Mouse (Mus musculus) intestine, embryonic 14.5 days (tissue): ENCODE measurements around the gene Lrrc9. TPM values are rescaled to one million over a fixed set of nuclear protein-coding genes. Genes with fewer than 3 reads are reported as not detected.
A peak's percentile ranks its signal among the peaks of the same experiment; 100 is the strongest.

ENCODE experiments used
- ATAC-seq: fragments of 200-750 bp; cut with Nextera tagmentation; replicated peaks from 2 replicates; pipeline ENCODE4 v1.8.0; 2017; ENCODE audit warnings: low read depth, moderate number of reproducible peaks, moderate TSS enrichment, moderate library complexity; ENCODE audit not compliant: low FRiP score, low TSS enrichment
- DNase-seq: peaks from one replicate; pipeline ENCODE4 v3.0.0-alpha.2; 2018; ENCODE audit warnings: low spot score
- H3K27ac ChIP-seq: fragments of 300-500 bp; sonication (generic); 2 replicates; pipeline ENCODE4 v1.5.1; 2014; ENCODE audit warnings: low read depth, mild to moderate bottlenecking, control low read depth
- H3K27me3 ChIP-seq: fragments of 300-500 bp; sonication (generic); replicated peaks from 2 replicates; pipeline ENCODE4 v1.6.1; 2014; ENCODE audit warnings: low read length, control low read depth; ENCODE audit not compliant: control insufficient read depth, insufficient read depth
- H3K36me3 ChIP-seq: fragments of 300-500 bp; sonication (generic); 2 replicates; pipeline ENCODE4 v1.6.1; 2014; ENCODE audit warnings: low read length, control low read depth; ENCODE audit not compliant: control insufficient read depth, insufficient read depth
- H3K4me1 ChIP-seq: fragments of 300-500 bp; sonication (generic); replicated peaks from 2 replicates; pipeline ENCODE4 v1.6.1; 2014; ENCODE audit warnings: low read length, control low read depth, mixed read lengths; ENCODE audit not compliant: control insufficient read depth, insufficient read depth
- H3K4me2 ChIP-seq: fragments of 300-500 bp; sonication (generic); 2 replicates; pipeline ENCODE4 v1.6.1; 2014; ENCODE audit warnings: low read length
- H3K4me3 ChIP-seq: fragments of 300-500 bp; sonication (generic); 2 replicates; pipeline ENCODE4 v1.5.1; 2014; ENCODE audit warnings: low read depth, low read length, control low read depth, mixed read lengths
- H3K9ac ChIP-seq: fragments of 300-500 bp; sonication (generic); 2 replicates; pipeline ENCODE4 v1.6.1; 2014; ENCODE audit warnings: mild to moderate bottlenecking, low read length
- H3K9me3 ChIP-seq: fragments of 300-500 bp; sonication (generic); 2 replicates; pipeline ENCODE4 v1.6.1; 2016; ENCODE audit warnings: low read length, control low read depth; ENCODE audit not compliant: control insufficient read depth
- WGBS: fragments of 180-500 bp; shearing (Covaris S2); extraction: QIAGEN DNeasy Blood & Tissue Kit; methylation state at CpG from one replicate; pipeline ENCODE4 v1.1.7; 2014; 5-methylcytosine and 5-hydroxymethylcytosine counted together
- polyA plus RNA-seq: library from polyadenylated mRNA; unstranded; fragments of >200 nt; fragmentation: Nextera tagmentation; extraction: Ambion mirVana; gene quantifications from 2 replicates; pipeline ENCODE4 v1.2.1, GENCODE M21; 2014

The Lrrc9 gene
- 0.22 and 0.83 TPM in 2 replicates for polyA plus RNA-seq

- Histone ChIP-seq H3K4me1 (0 out of 2 replicates have a peak, but pooled peaks cover 4% of the 10 kb centered on the region), H3K36me3 (no peaks in the 10 kb centered on the region), H3K27ac (no peak within 1 kb of the TSS), H3K27me3 (no peaks in the 10 kb centered on the region), H3K4me3 (peak within 1 kb of the TSS; percentile 32), H3K9me3 (no peaks in the 10 kb centered on the region), H3K9ac (peak within 1 kb of the TSS; percentile 29), H3K4me2 (peak within 1 kb of the TSS; percentile 67)
- under 1% methylated on average over 31 of the region's 31 CpGs for WGBS
- ATAC-seq (peak; percentile 82), DNase-seq (peak; percentile 79)
Observed at GRCm38 (mm10) chr12:72441839-72442576, at the start of gene Lrrc9. Gene Lrrc9, plus strand, starts transcription at chr12:72441866.

DNA sequence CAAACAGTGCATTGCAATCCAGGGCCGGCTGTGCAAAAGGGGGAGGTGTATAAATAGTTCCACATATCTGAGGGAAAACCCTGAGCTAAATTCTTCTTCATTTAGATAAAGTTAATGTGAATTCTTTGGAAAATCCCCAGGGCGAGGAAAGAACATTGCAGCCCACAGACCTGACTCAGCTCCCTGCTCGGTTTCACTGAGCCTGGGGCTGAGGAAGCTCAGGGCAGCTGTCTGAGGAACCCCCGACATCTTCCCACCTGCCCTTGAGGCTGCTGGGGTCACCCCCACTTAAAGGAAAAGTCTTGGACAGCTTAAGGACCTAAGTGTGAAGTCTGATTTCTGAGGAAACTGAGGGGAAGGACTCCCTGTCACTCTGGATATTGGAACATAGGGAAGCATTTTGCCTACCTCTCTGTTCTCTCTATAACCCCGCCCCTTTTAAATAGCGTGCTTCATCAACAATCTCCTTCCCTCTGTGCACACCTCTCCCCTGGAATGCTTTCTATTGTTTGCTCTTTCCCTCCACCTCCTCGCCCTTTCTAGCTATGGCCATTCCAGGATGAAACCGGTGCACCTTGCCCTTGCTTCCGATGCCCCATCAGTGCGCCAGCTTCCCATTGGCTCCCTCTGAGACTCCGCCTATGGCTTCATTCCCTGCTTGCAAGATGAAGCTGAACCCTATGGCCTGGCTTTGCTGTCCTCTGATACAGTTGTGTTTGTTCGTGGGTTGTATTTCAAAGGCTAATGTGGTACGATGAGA lies 48.4 kb upstream of the Lrrc9 start:
- H3K9ac ChIP-seq = no peak overlapping the region
- no peaks in the 10 kb centered on the region for H3K36me3 ChIP-seq
- H3K9me3 ChIP-seq = no peaks in the 10 kb centered on the region
- no peak overlapping the region for H3K4me3 ChIP-seq
- 54% methylated on average over 13 of the region's 13 CpGs for WGBS
- H3K27me3 ChIP-seq = no peaks in the 10 kb centered on the region
- H3K4me1 ChIP-seq = peaks cover 3% of the 10 kb centered on the region; the same call in 1 of the 2 replicates
- H3K27ac ChIP-seq = no peak overlapping the region
- no peak overlapping the region for H3K4me2 ChIP-seq
- DNase-seq = no peak
- ATAC-seq = no peak

- Histone ChIP-seq H3K9ac (no peak overlapping the region), H3K36me3 (no peaks in the 10 kb centered on the region), H3K4me1 (0 out of 2 replicates have a peak, but pooled peaks cover 3% of the 10 kb centered on the region), H3K4me3 (no peak overlapping the region), H3K4me2 (no peak overlapping the region), H3K27ac (no peak overlapping the region), H3K9me3 (no peaks in the 10 kb centered on the region), H3K27me3 (peaks cover 37% of the 10 kb centered on the region)
- no peak for ATAC-seq
- no peak for DNase-seq
- WGBS = 66% methylated on average over 5 of the region's 5 CpGs
Observed at GRCm38 (mm10) chr12:72405031-72405430, 36.6 kb upstream of the Lrrc9 start.

- Histone ChIP-seq H3K27me3 (peaks cover 41% of the 10 kb centered on the region), H3K9me3 (no peaks in the 10 kb centered on the region), H3K9ac (no peak overlapping the region), H3K4me2 (peak overlapping the region; percentile 96), H3K27ac (no peak overlapping the region), H3K36me3 (no peaks in the 10 kb centered on the region), H3K4me1 (0 out of 2 replicates have a peak, but pooled peaks cover 3% of the 10 kb centered on the region), H3K4me3 (peak overlapping the region; percentile 64; the same call in 1 of the 2 replicates)
- ATAC-seq (no peak), DNase-seq (no peak)
- 12% methylated on average over 11 of the region's 11 CpGs for WGBS
Observed at GRCm38 (mm10) chr12:72407146-72407545, 34.5 kb upstream of the Lrrc9 start.

- Histone ChIP-seq H3K4me3 (peak overlapping the region; percentile 64), H3K27ac (no peak overlapping the region), H3K9me3 (no peaks in the 10 kb centered on the region), H3K4me2 (peak overlapping the region; percentile 96), H3K9ac (no peak overlapping the region; the same call in 1 of the 2 replicates), H3K27me3 (peaks cover 41% of the 10 kb centered on the region), H3K36me3 (no peaks in the 10 kb centered on the region), H3K4me1 (0 out of 2 replicates have a peak, but pooled peaks cover 3% of the 10 kb centered on the region)
- DNase-seq = no peak
- no peak for ATAC-seq
- under 1% methylated on average over 17 of the region's 17 CpGs for WGBS
Observed at GRCm38 (mm10) chr12:72407721-72408110, 34.0 kb upstream of the Lrrc9 start.

GRCm38 (mm10) chr12:72408111-72408891 lies 33.4 kb upstream of the Lrrc9 start:
- Histone ChIP-seq H3K4me1 (0 out of 2 replicates have a peak, but pooled peaks cover 3% of the 10 kb centered on the region), H3K9me3 (no peaks in the 10 kb centered on the region), H3K4me3 (peak overlapping the region; percentile 64), H3K9ac (peak overlapping the region; percentile 20; the same call in 1 of the 2 replicates), H3K4me2 (peak overlapping the region; percentile 96), H3K27ac (no peak overlapping the region), H3K36me3 (no peaks in the 10 kb centered on the region), H3K27me3 (peaks cover 41% of the 10 kb centered on the region)
- WGBS = under 1% methylated on average over 61 of the region's 63 CpGs
- DNase-seq = peak; percentile 80
- ATAC-seq = peak; percentile 68

DNA sequence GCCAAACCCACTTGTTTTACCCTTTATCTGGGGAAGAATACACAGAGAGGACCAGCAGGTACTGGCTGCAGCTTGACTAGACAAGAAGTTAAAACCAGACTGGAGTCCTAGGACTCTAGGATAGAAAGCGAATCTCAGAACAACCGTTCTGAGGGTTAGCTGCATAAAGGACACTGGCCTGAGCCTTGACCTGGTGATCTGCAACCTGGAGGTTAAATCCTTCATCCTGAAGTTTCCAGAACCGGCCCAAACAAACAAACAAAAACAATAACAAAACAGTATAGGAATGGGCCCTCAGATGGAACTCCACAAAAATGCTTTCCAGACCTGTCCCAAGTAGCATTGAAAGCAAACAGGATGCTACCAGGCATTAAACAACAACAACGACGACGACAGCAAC lies 32.7 kb upstream of the Lrrc9 start, which contains the start of gene Rtn1:
TSS of gene Rtn1 (minus strand) at position 101 of the 400 bp plus-strand sequence.
- WGBS = 32% methylated on average over 6 of the region's 6 CpGs

DNA sequence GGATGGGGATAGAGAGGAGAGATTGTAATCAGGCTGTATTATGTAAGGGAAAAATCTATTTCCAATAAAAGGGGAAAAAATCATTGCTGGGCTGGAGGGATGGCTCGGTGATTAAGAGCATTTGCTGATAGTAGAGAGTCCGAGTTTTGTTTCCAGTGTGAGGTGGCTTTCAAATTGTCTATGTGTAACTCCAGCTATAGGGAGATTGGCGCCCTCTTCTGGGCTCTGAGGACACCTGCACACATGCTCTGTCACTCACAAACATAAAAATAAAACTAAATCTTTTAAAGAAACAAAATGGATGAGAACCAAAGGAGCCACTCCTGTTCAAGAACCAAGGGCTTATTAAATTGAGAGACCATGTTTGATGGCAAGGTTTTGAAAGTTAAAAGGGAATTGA lies 23.9 kb upstream of the Lrrc9 start:
- Histone ChIP-seq H3K4me3 (no peak overlapping the region), H3K27ac (no peak overlapping the region), H3K4me1 (no peaks in the 10 kb centered on the region), H3K36me3 (no peaks in the 10 kb centered on the region), H3K9ac (no peak overlapping the region), H3K9me3 (no peaks in the 10 kb centered on the region), H3K4me2 (no peak overlapping the region), H3K27me3 (no peaks in the 10 kb centered on the region)
- ATAC-seq (no peak), DNase-seq (no peak)
- WGBS = 29% methylated on average over 3 of the region's 3 CpGs

More for the DNA sequence above, 32.7 kb upstream of the Lrrc9 start, which contains the start of gene Rtn1:
- Histone ChIP-seq H3K36me3 (no peaks in the 10 kb centered on the region), H3K9me3 (no peaks in the 10 kb centered on the region), H3K4me3 (peak within 1 kb of the TSS; percentile 64), H3K4me1 (0 out of 2 replicates have a peak, but pooled peaks cover 3% of the 10 kb centered on the region), H3K27ac (no peak within 1 kb of the TSS), H3K4me2 (peak within 1 kb of the TSS; percentile 96), H3K27me3 (peaks cover 41% of the 10 kb centered on the region), H3K9ac (peak within 1 kb of the TSS; percentile 20; the same call in 1 of the 2 replicates)
- no peak for ATAC-seq
- no peak for DNase-seq
